Mouse (Mus musculus): Measurements from ENCODE around the gene Litaf. TPM values are rescaled to one million over a fixed set of nuclear protein-coding genes. Genes with fewer than 3 reads are reported as not detected.

The Litaf gene
- polyA plus RNA-seq, 1 experiment from 2014 or later = 28.9 TPM

Small RNAs within 50 kb of the gene (microRNA-seq; reads per million reads assigned to microRNA genes)
- gene Gm26268 = not detected

Other genes starting within 250 kb of the Litaf start
- gene Rmi2, start 231.1 kb downstream of the Litaf start, polyA plus RNA-seq (2015; fragmentation: Nextera tagmentation; extraction: Ambion mirVana) = 0.70 and 0.74 TPM in 2 replicates
- 134 and 150 TPM in 2 replicates for gene Snn, start 5.2 kb downstream of the Litaf start, polyA plus RNA-seq (2015; fragmentation: Nextera tagmentation; extraction: Ambion mirVana)
- 27.4 and 28.9 TPM in 2 replicates for gene Txndc11, start 68.5 kb upstream of the Litaf start, polyA plus RNA-seq (2015; fragmentation: Nextera tagmentation; extraction: Ambion mirVana)
- 67.0 and 75.8 TPM in 2 replicates for gene Zc3h7a, start 110.2 kb upstream of the Litaf start, polyA plus RNA-seq (2015; fragmentation: Nextera tagmentation; extraction: Ambion mirVana)
- 117 and 124 TPM in 2 replicates for gene Rsl1d1, start 137.2 kb upstream of the Litaf start, polyA plus RNA-seq (2015; fragmentation: Nextera tagmentation; extraction: Ambion mirVana)
- 40.0 and 43.7 TPM in 2 replicates for gene Gspt1, start 188.2 kb upstream of the Litaf start, polyA plus RNA-seq (2015; fragmentation: Nextera tagmentation; extraction: Ambion mirVana)
- gene Tnfrsf17, start 247.7 kb upstream of the Litaf start, polyA plus RNA-seq (2015; fragmentation: Nextera tagmentation; extraction: Ambion mirVana) = 0.26 TPM in 1 of 2 replicates, not detected in the other